Mouse (Mus musculus) brain, embryonic 14.5 days (tissue): Measurements from ENCODE around the gene Wfikkn2.

Source experiments
- CTCF ChIP-seq: fragments of 200-500 bp; IDR thresholded peaks from 2 replicates; pipeline ENCODE4 v1.5.1; 2012; ENCODE audit warnings: inconsistent platforms, mild to moderate bottlenecking, moderate library complexity, borderline replicate concordance; ENCODE audit not compliant: insufficient read depth, insufficient read length; ENCODE audit errors: extremely low read depth
- POLR2A ChIP-seq: fragments of 200-500 bp; IDR thresholded peaks from 2 replicates; pipeline ENCODE4 v1.6.1; 2012; ENCODE audit warnings: mild to moderate bottlenecking, inconsistent platforms, borderline replicate concordance; ENCODE audit not compliant: poor library complexity, insufficient read depth, insufficient read length, severe bottlenecking; ENCODE audit errors: extremely low read depth

- TF ChIP-seq POLR2A = no peak
- TF ChIP-seq CTCF = no peak
Measured at GRCm38 (mm10) chr11:94285886-94286574, 40.2 kb upstream of the Wfikkn2 start.
